Mouse (Mus musculus) ovary, adult 18-20 months (tissue): ENCODE data around the gene Mcub.
A peak's percentile ranks its signal among the peaks of the same experiment; 100 is the strongest.

Source experiments
- DNase-seq: peaks from one replicate; pipeline ENCODE4 v3.0.0; 2022; ENCODE audit warnings: low spot score, mixed read lengths

Mcub gene

GRCm38 (mm10) chr3:129949158-129949773, 20.7 kb downstream of the Mcub start:
- DNase-seq = no peak

DNA sequence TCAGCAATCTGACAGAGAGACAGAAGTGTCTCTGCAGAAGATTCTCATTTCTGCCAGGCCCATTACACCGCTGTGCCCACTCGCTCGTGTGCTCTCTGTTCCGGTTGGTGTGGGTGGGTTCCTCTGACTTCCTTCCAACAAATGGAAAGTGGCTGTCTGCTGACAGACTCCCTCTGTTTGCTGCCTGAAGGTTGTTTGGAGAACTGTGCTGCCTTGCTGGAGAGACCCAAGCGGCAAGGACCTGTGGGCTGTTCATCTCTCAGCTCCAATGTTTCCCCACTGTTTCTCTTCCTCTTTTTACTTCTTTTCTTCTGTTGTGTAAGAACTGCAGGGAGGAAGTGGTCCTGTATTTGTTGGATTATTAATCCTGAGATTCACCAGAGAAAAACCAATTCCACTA, 21.6 kb downstream of the Mcub start:
- DNase-seq = no peak

- no peak for DNase-seq
These were observed 23.6 kb downstream of the Mcub start for GRCm38 (mm10) chr3:129946217-129946914.

DNA sequence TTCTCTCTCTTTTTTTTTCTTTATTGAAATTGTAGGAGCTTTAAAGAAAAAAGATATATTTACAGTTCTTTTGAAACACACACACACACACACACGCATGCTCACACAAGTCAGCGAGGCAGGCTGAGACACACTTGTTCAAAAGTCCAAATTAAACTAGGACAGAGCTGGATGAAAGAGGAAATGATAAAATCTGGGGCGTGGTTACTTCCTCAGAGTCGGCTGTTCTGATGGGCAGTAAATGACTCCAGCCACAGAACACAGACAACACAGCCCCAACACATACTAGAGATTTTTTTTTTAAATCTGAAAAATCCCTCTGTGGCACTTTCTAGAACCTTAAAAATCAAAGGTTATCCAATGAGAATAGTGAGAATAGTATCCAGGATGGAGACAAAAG, 26.2 kb downstream of the Mcub start:
- DNase-seq = no peak

DNA sequence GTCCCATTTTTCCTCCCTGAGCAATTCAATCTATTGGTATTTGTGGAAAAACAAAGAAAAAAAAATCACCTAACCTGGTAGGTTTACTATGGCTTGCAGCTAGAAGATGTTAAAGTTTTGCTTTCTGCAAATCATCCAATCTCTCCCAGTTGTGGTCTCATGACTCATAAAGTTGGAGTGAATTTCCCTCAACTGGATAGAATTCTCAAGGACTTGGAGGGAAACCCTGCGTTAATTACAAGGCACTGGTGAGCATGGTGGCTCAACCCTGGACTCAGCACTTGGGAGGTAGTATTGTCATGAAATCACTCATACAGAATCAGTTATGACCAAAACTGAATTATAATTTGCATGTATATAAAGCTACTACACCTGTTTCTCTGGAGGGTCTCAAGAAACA, 28.7 kb downstream of the Mcub start:
- DNase-seq = no peak

- no peak for DNase-seq
These were observed 29.2 kb downstream of the Mcub start for GRCm38 (mm10) chr3:129940780-129941179.

GRCm38 (mm10) chr3:129939058-129939457, 30.9 kb downstream of the Mcub start:
- DNase-seq = no peak

DNA sequence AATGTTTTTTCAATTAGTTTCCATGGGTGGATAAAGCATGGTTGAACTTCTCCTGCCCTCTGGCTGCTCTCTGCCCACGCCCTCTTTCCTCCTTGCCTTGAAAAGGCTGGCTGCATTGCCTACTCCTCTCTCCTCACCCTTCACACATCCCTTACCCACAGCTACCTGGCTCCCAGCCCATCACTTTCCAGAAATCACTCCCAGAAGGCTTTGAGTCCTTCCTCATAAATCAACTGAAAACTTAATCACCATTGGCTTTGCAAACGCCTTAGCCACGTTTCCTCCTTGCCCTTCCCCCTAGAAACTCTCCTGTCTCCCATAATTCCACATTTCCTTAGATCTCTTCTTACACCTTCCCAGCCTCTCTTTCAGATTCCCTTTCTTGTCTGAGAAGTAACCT, 32.2 kb downstream of the Mcub start:
- peak; percentile 29 for DNase-seq

DNA sequence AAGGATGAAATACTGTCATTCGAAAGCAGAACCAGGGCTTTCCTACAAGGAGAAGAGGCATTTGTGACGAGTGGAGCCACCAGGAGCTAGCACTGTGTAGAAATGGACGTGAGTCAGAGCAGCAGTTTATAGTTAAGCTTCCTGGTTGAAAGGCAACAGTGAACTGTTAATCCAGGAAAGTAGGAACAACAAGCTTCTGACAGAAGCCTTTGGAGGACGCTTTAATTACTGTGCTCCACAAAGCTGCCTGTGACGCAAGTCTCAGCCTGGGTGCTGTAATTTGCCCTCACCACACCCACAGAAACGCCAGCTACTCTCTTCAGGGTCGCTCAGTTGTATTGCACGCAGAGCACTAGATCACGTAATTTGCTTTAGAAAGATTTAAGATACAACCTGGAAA, 33.4 kb downstream of the Mcub start:
- DNase-seq = no peak

DNA sequence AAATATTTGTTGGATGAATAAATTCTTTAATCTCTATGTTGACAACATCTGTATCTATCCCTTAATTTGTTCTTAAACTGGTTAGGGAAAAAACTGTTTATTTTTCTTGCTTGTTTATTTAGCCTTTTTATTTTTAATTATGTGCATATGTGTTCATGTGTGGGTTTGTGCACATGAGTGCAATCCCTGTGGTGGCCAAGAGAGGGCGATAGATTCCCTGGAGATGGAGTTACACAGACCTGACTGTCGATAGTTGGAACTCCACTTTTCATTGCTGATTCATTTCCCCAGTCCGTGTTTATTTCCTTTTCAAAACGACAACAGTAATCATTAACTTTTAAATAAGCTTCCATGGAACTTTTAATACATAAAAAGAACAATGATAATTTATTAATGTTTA, 37.6 kb downstream of the Mcub start:
- DNase-seq = no peak

GRCm38 (mm10) chr3:129930213-129930778, 39.7 kb downstream of the Mcub start:
- no peak for DNase-seq

DNA sequence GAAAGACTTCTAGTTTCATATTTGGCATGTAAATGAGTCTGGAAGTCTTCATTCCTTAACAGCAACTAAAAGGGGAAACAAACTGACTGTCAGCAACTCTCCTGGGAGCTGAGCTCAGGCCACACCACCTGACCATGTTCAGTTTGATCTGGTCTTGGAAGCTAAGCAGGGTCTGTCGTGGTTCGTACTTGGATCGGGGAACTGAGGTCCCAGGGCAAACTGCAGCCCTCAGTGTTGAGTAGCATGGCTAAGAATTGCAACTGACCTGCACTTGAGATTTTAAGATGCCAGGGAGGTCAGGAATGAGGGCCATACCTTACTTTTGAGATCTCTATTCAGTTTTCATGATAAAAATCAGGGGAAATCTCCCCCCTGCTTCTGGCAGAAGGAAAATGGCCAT, 44.1 kb downstream of the Mcub start:
- no peak for DNase-seq

DNA sequence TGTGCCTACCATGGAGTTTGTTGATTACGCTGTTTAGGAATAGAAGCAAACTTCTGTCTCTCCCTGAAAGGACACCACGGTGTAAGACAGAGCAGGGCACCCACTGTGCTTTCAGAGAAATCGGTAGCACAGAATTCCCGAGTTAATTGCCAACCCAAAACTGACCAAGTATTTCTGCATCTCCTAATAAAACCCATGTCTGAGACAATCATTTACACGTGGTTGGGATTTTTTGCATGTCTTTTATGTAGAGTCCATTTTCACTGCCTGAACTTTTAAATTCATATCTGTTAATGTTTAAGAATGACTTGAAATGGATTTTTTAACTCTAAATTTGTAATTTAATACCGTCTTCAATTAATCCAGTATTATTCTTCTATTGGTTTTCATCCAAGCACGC, 46.4 kb downstream of the Mcub start:
- no peak for DNase-seq

DNA sequence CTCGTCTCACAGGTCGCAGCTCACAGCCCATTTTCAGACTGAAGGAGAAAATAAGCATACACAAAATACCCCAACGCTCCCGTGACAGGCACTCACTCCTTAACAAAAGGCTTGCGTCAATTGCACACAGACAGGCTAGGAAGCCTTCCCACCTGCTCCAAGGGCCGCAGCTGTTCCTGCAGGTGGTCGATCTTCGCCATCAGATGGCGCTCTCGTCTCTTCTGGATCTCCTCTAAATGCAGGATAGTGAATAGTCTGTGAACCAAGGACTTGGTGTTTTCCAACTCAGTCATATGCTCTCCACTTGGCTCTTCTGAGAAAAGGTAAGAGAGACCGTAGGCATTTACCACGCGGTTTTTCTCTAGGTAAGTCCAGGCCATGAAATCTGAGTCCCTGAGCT, 51.6 kb downstream of the Mcub start:
- peak; percentile 29 for DNase-seq

DNA sequence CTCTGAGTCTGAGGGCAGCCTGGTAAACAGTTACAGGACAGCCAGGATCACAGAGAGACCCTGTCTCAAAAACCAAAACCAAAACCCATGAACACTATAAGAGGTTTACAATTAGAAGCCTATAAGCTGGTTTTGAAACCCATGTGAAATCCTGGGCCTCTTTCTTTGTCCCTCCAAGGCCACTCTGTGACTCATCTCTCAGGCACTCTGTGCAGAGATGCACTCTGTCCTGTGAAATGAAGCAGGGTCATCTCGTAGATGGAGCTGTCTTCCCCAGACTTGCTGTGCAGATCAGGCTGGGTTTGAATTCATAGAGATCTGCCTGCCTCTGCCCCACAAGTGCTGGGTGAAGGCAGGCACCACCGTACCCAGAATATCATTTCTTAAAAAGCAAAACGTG, 52.6 kb downstream of the Mcub start:
- no peak for DNase-seq

DNA sequence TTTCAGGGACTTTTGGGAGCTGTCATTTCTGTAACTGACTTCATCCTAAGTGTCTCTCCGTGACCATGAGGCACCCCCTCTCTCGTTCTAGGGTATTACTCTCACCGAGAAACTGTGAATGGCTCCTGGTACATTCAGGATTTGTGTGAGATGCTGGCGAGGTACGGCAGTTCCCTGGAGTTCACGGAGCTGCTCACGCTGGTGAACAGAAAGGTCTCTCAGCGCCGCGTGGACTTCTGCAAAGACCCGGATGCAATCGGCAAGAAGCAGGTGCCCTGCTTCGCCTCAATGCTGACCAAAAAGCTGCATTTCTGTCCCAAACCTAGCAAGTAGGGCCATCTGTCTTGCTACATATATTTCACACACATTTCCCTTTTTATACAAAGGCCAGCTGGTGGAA, 56.8 kb downstream of the Mcub start:
- no peak for DNase-seq

GRCm38 (mm10) chr3:129912025-129912424, 58.0 kb downstream of the Mcub start:
- no peak for DNase-seq

DNA sequence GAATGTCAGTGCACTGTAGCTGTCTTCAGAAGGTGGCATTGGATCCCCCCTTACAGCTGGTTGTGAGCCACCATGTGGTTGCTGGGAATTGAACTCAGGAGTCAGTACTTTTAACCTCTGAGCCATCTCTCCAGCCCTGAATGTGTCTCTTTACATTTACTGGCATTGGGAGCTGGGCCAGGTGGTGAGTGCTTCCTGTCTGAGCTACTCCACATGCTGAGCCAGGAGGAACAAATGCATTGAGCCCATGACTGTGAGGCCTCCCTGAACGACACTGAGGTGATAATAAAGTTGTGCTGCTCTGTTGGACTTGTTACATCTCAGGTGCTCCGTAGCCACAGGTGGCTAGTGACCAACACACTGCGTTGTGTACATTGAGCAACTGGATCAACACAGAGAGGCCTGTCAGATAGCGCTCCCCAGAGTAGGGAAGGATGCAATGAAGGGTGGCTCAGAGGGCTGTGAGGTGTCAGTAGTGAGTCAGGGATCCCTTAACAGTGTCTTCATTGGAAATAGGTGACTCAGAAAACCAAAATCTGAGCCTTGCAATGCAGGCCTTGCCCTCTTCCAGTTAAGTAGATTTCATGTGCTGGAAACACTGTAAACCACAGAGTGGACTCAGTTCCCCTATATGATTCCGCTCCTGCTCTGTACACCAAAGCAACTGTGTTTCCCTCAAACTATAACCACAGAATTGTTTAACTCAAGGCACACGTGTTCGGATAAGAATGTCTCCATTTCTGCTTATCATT, 65.4 kb downstream of the Mcub start:
- DNase-seq = no peak

- DNase-seq = no peak
These were observed 66.1 kb downstream of the Mcub start for GRCm38 (mm10) chr3:129903866-129904265.

GRCm38 (mm10) chr3:129903369-129903768, 66.6 kb downstream of the Mcub start:
- DNase-seq = no peak

GRCm38 (mm10) chr3:129901271-129901809, 68.7 kb downstream of the Mcub start, which contains the start of gene Casp6:
Gene Casp6, plus strand, starts transcription at chr3:129901425.
- DNase-seq = peak; percentile 79

DNA sequence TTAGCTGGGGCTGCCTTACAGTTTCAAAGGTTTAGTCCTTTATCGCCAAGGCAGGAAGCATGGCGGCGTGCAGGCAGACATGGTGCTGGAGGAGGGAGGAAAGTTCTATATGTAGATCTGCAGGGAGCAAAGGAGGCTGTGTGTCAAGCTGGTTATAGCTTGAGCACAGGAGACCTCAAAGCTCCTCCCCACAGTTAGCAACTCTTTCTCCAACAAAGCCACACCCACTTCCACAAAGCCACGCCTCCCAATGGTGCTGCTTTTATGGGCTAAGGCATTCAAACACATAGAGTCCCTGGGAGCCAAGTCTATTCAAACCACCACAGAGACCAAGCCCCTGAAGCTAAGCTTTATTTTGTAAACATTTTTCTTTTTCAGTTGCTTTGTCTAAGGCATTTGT, 71.1 kb downstream of the Mcub start:
- DNase-seq = no peak

GRCm38 (mm10) chr3:129896591-129896990, 73.4 kb downstream of the Mcub start:
- peak; percentile 59 for DNase-seq
